Mouse (Mus musculus): ENCODE data around the gene Vegfa. TPM values are rescaled to one million over a fixed set of nuclear protein-coding genes. Genes with fewer than 3 reads are reported as not detected.

Gene Vegfa
- polyA plus RNA-seq, 1 experiment: 1.3 TPM

DNA sequence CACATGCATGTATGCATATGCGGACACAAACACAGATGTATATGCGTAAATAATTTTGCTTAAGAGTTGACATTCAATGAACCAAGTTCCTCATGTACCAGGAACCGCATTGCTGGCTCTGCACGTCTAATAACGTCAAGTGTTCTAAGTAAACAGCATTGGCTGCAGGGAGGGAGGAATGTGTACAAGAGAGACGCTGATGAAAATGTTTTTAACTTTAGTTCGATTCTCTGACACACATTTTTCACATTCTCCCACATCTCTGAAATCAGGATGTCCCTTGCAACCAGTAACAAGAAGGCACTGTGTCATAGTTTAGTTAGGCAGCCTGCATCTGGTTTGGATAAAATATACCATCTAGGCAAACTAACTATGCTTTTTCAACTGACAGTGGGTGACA is 23.6 kb upstream of the Vegfa start:
- Histone ChIP-seq H3K36me3 (ENCODE audit: control insufficient read depth) (no peaks in the 10 kb centered on the region), H3K9me3 (ENCODE audit: control insufficient read depth, low read length) (no peaks in the 10 kb centered on the region)

DNA sequence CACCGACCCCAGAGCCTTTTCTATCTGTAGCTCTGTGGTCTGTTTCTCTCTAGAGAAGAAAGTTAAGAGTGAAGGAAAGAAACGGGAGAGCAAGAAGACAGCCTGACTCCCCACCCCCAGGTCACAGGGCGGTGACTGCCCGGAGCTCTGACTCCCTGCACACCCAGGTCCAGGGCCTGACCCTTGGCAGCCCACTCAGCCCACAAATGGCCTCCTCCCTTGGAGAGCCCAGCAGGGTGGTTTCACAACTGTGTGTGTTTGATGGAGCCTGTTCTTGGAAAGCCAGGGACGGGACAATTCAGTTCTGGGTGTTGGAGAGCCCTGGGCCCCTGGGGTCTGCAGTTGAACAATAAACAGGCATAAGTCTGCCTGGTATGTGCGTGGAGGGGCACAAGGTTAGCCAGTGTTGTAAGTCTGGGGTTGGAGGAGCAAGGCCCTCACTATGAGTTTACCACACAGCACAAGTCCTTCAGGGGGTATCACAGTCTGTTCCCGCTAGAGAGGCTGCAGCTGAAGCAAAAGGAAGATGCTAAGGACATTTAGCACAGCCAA is 21.2 kb upstream of the Vegfa start:
- Histone ChIP-seq H3K9me3 (ENCODE audit: control insufficient read depth, low read length) (peaks cover 5% of the 10 kb centered on the region; the same call in 1 of the 2 replicates), H3K4me1 (ENCODE audit: control insufficient read depth) (no peaks in the 10 kb centered on the region), H3K27me3 (ENCODE audit: control insufficient read depth) (no peaks in the 10 kb centered on the region), H3K36me3 (ENCODE audit: control insufficient read depth) (no peaks in the 10 kb centered on the region), H3K4me3 (replicated peaks) (no peak overlapping the region)
- no peak for TF ChIP-seq TAL1 (IDR thresholded peaks at IDR 0.05; ENCODE audit: low read length)
- no peak for TF ChIP-seq GATA1 (IDR thresholded peaks at IDR 0.05; ENCODE audit: low read length)

More for the DNA sequence above, 23.6 kb upstream of the Vegfa start:
- H3K4me1 ChIP-seq (ENCODE audit: control insufficient read depth): no peaks in the 10 kb centered on the region
- TF ChIP-seq TAL1 (IDR thresholded peaks at IDR 0.05; ENCODE audit: low read length) (no peak), GATA1 (IDR thresholded peaks at IDR 0.05; ENCODE audit: low read length) (no peak)
- no peak overlapping the region for H3K4me3 ChIP-seq (replicated peaks)
- H3K27me3 ChIP-seq (ENCODE audit: control insufficient read depth): no peaks in the 10 kb centered on the region

DNA sequence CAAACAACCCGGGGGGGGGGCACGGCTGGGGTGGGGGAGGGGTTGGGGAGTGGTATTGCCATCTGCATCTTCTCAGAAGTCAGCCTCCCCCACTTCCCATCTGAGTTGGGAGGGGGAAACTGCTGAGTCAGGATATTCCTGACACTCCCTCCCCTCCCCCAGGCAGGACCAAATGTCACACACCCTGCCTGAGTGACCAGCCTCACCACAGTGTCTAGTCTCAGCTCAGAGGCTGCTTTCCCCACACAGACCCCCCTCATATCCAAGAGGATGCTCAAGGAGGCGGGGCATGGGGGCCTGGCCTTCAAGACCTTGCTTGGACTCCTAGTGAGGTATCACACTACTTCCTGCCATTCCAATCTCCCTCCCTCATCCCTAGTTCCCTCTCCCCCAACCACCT is 20.0 kb upstream of the Vegfa start:
- H3K9me3 ChIP-seq (ENCODE audit: control insufficient read depth, low read length): peaks cover 10% of the 10 kb centered on the region
- no peak overlapping the region for H3K4me3 ChIP-seq (replicated peaks)
- H3K36me3 ChIP-seq (ENCODE audit: control insufficient read depth): no peaks in the 10 kb centered on the region
- no peak for TF ChIP-seq GATA1 (IDR thresholded peaks at IDR 0.05; ENCODE audit: low read length)
- TF ChIP-seq TAL1 (IDR thresholded peaks at IDR 0.05; ENCODE audit: low read length): no peak
- no peaks in the 10 kb centered on the region for H3K27me3 ChIP-seq (ENCODE audit: control insufficient read depth)
- H3K4me1 ChIP-seq (ENCODE audit: control insufficient read depth): no peaks in the 10 kb centered on the region

DNA sequence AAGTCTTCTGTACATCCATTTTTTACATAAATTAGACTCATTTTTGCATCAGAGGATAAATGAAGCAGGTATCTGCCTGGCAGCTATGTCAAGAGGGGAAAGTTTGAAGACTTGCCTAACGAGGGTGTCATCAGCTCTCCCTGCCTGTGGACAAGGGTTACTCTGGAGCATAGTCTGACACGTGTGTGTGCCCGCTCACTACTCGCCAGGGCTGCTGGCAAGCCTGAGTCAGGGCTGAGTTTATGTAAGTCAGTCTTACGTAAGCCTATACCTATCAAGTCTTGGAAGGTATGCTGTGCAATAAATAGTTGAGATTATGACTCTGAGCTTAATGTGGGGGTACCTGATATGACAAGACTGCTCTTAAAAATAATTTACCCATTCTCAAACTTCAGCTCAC is 19.2 kb upstream of the Vegfa start:
- H3K4me1 ChIP-seq (ENCODE audit: control insufficient read depth): no peaks in the 10 kb centered on the region
- H3K27me3 ChIP-seq (ENCODE audit: control insufficient read depth): no peaks in the 10 kb centered on the region
- H3K4me3 ChIP-seq (replicated peaks): no peak overlapping the region
- no peak for TF ChIP-seq GATA1 (IDR thresholded peaks at IDR 0.05; ENCODE audit: low read length)
- no peak for TF ChIP-seq TAL1 (IDR thresholded peaks at IDR 0.05; ENCODE audit: low read length)
- peaks cover 10% of the 10 kb centered on the region for H3K9me3 ChIP-seq (ENCODE audit: control insufficient read depth, low read length)
- no peaks in the 10 kb centered on the region for H3K36me3 ChIP-seq (ENCODE audit: control insufficient read depth)

DNA sequence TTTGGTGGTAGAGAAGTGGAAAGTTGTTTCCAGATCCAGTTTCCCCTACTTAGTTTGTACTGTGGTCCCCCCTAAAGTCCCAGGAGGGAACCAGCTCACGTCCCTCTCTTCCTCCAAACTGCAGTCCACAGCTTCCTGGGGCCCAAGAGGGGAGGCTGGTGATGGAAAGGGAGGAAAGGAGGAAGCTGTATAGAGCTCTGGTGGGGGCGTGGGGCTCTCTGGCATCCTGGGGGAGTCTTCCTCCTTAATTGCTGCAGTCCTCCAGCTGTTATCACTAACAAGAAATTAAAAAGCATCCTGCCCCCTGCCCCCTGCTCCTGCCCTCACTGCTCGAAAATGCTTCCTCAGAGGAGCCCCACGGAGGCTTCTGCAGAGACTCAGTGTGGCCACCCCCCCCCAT is 17.4 kb upstream of the Vegfa start:
- H3K27me3 ChIP-seq (ENCODE audit: control insufficient read depth): no peaks in the 10 kb centered on the region
- TF ChIP-seq TAL1 (IDR thresholded peaks at IDR 0.05; ENCODE audit: low read length): no peak
- TF ChIP-seq GATA1 (IDR thresholded peaks at IDR 0.05; ENCODE audit: low read length): no peak
- H3K9me3 ChIP-seq (ENCODE audit: control insufficient read depth, low read length): peaks cover 10% of the 10 kb centered on the region
- H3K4me3 ChIP-seq (replicated peaks): no peak overlapping the region
- no peaks in the 10 kb centered on the region for H3K36me3 ChIP-seq (ENCODE audit: control insufficient read depth)
- H3K4me1 ChIP-seq (ENCODE audit: control insufficient read depth): no peaks in the 10 kb centered on the region

DNA sequence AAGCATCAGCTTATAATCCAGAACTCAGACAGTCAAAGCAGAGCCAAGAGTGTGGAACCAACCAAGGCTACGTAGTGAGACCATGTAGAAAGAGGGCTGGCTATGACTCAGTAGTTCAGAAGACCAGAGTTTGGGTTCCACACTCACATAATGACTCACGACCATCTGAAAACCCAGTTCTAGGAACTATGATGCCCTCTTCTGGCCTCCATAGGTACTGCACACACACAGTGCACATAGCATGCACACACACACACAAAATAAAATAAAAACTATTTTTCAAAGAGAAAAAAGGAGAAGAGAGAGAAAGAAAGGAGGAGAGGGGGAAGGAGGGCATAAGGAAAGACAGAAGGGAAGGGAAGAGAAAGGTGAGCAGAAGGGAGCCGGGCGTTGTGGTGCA is 16.0 kb upstream of the Vegfa start:
- Histone ChIP-seq H3K4me3 (replicated peaks) (no peak overlapping the region), H3K4me1 (ENCODE audit: control insufficient read depth) (no peaks in the 10 kb centered on the region), H3K36me3 (ENCODE audit: control insufficient read depth) (no peaks in the 10 kb centered on the region), H3K27me3 (ENCODE audit: control insufficient read depth) (no peaks in the 10 kb centered on the region), H3K9me3 (ENCODE audit: control insufficient read depth, low read length) (peaks cover 10% of the 10 kb centered on the region)
- TF ChIP-seq TAL1 (IDR thresholded peaks at IDR 0.05; ENCODE audit: low read length) (no peak), GATA1 (IDR thresholded peaks at IDR 0.05; ENCODE audit: low read length) (no peak)

DNA sequence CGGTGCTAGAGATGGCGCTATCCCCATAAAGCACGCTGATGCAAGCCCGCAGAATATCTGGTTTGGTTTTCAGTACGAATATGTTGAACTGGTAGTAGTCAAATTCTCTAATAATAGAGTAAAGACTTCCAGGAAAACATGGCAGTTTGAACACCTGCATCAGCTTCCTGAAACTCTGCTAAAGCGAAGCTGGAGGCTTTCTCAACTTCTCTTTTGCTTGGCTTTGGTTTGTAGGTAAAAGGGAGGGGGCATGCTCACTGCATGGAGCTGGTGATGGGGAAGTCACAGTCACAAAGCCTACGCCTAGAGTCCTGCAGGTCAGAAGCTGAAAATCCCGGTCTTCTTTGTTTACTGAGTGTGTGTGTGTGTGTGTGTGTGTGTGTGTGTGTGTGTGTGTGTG is 13.6 kb upstream of the Vegfa start:
- Histone ChIP-seq H3K4me1 (ENCODE audit: control insufficient read depth) (peaks cover 10% of the 10 kb centered on the region), H3K9me3 (ENCODE audit: control insufficient read depth, low read length) (peaks cover 10% of the 10 kb centered on the region), H3K36me3 (ENCODE audit: control insufficient read depth) (no peaks in the 10 kb centered on the region), H3K4me3 (replicated peaks) (no peak overlapping the region), H3K27me3 (ENCODE audit: control insufficient read depth) (no peaks in the 10 kb centered on the region)
- no peak for TF ChIP-seq TAL1 (IDR thresholded peaks at IDR 0.05; ENCODE audit: low read length)
- no peak for TF ChIP-seq GATA1 (IDR thresholded peaks at IDR 0.05; ENCODE audit: low read length)

DNA sequence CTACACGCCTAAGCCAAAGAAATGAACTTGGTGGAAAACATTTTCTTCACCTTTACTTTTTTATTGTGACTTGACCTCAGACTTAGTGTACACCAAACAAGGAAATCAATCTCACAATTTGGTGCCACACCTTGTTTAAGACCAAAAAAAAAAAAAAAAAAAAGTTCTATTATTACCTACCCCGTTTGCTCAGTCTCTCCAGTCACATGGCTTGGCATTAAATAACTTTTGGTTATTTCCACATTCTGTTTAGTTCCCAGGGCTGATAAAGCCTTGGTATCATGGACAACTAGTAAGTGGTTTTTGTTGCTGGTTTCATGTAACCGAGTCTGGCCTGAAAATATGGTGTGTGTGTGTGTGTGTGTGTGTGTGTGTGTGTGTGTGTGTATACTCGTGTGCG is 12.8 kb upstream of the Vegfa start:
- H3K4me1 ChIP-seq (ENCODE audit: control insufficient read depth): peaks cover 16% of the 10 kb centered on the region
- no peak for TF ChIP-seq TAL1 (IDR thresholded peaks at IDR 0.05; ENCODE audit: low read length)
- TF ChIP-seq GATA1 (IDR thresholded peaks at IDR 0.05; ENCODE audit: low read length): no peak
- no peak overlapping the region for H3K4me3 ChIP-seq (replicated peaks)
- H3K27me3 ChIP-seq (ENCODE audit: control insufficient read depth): no peaks in the 10 kb centered on the region
- H3K9me3 ChIP-seq (ENCODE audit: control insufficient read depth, low read length): peaks cover 10% of the 10 kb centered on the region
- no peaks in the 10 kb centered on the region for H3K36me3 ChIP-seq (ENCODE audit: control insufficient read depth)

DNA sequence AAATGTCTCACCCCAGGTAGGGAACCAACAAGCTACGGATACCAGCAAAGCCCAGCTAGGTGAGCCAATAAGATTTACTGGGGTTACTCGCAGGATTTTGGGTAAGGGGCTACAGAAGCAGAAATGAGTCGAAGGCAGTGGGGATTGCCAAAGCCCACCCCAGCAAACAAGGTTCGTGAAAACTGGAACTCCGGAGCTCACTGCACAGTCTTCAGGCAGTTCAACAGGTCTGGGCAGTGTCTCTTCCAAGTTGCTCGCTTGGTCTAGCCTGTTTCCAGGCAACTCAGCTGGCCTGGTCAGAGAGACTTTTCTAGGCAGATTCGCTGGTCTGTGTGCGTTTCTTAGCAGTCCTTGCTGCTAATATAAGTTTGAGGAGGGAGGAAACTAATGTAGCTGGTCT is 10.0 kb upstream of the Vegfa start:
- Histone ChIP-seq H3K9me3 (ENCODE audit: control insufficient read depth, low read length) (no peaks in the 10 kb centered on the region), H3K27me3 (ENCODE audit: control insufficient read depth) (no peaks in the 10 kb centered on the region), H3K36me3 (ENCODE audit: control insufficient read depth) (no peaks in the 10 kb centered on the region), H3K4me3 (replicated peaks) (no peak overlapping the region), H3K4me1 (ENCODE audit: control insufficient read depth) (peaks cover 16% of the 10 kb centered on the region)
- TF ChIP-seq TAL1 (IDR thresholded peaks at IDR 0.05; ENCODE audit: low read length) (no peak), GATA1 (IDR thresholded peaks at IDR 0.05; ENCODE audit: low read length) (no peak)

DNA sequence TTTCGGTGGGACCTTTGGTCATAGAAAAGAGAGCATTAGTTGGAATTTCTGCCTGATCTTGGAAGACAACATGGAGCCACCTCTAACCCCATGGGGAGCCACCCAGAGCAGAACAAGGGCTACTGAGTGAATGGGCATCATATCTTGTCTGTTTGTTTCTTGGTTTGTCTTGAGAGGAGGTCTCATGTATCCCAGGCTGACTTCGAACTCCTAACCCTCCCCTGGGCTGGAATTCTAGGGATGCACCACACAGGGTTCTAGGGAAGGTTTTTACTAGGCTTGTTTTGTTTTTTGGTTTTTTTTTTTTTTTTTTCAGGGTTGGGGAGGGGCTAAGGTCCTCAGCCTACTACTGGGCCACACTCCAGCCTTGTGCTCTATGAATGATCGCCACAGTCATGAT is 9.5 kb upstream of the Vegfa start:
- no peaks in the 10 kb centered on the region for H3K9me3 ChIP-seq (ENCODE audit: control insufficient read depth, low read length)
- no peaks in the 10 kb centered on the region for H3K27me3 ChIP-seq (ENCODE audit: control insufficient read depth)
- no peak overlapping the region for H3K4me3 ChIP-seq (replicated peaks)
- no peaks in the 10 kb centered on the region for H3K36me3 ChIP-seq (ENCODE audit: control insufficient read depth)
- TF ChIP-seq GATA1 (IDR thresholded peaks at IDR 0.05; ENCODE audit: low read length) (no peak), TAL1 (IDR thresholded peaks at IDR 0.05; ENCODE audit: low read length) (no peak)
- H3K4me1 ChIP-seq (ENCODE audit: control insufficient read depth): peaks cover 16% of the 10 kb centered on the region

Measured in erythroblast, embryonic 14.5 days (primary cell).